ENCODE assay signal across 8 mouse cellular contexts in genomic region chr8:96151065-96151472, GRCm38 (mm10).
A peak's percentile ranks its signal among the peaks of the same experiment; 100 is the strongest.
DNase-seq lines count a peak whose midpoint lies in the region.
"Had no signal": no experiment of that assay in that cellular context is flagged by ENCODE, and none has a peak within 500 bp of the region (broad histone marks: within the 10 kb centered on the region; RNA-seq: fewer than 3 reads in every experiment).

No protein-coding gene starts in this region.

- peak; percentile 22 to 37 for DNase-seq in layer of hippocampus, adult 18-20 months (ENCODE audit: low spot score in 2 of 2)
- DNase-seq in layer of hippocampus, adult 9-10 months (ENCODE audit: low spot score) = no peak
- DNase-seq in frontal cortex, adult 2 months (ENCODE audit: extremely low spot score in 1 of 2, low spot score in 1 of 2) = peak; percentile 54 to 70
- peak; percentile 12 for DNase-seq in heart, postnatal 4 days
- peak; percentile 25 for DNase-seq in right cerebral cortex, postnatal 14 days
- no peak for DNase-seq in spleen, adult 18-20 months
- no peak for DNase-seq in adrenal gland, postnatal 10 days
- DNase-seq: adrenal gland, postnatal 36 days had no signal

Comparison
In these comparisons a context has a peak if more than half of its experiments do, and no peak if none do; other contexts are left out.
1. DNase-seq: peak in layer of hippocampus, adult 18-20 months (2 of 2), frontal cortex, adult 2 months (2 of 2), heart, postnatal 4 days (single experiment) and right cerebral cortex, postnatal 14 days (single experiment); none in layer of hippocampus, adult 9-10 months (single experiment), spleen, adult 18-20 months (0 of 2) and adrenal gland, postnatal 10 days (single experiment).